Mouse (Mus musculus) neutrophil, adult 59 days (primary cell): ENCODE measurements around the gene Uap1l1. TPM values are rescaled to one million over a fixed set of nuclear protein-coding genes. Genes with fewer than 3 reads are reported as not detected.

Experiments used
- total RNA-seq, 2 experiments: library from RNA; stranded (reverse); gene quantifications; 1 replicate in 1 of 2; 2 replicates in 1 of 2; pipeline ENCODE4 v1.2.4; 2023

Gene Uap1l1
- 10 to 100 TPM; 30.5 to 36.8 TPM for total RNA-seq

GRCm38 (mm10) chr2:25365091-25365761 lies at the start of gene Uap1l1:
Gene Uap1l1, minus strand, starts transcription at chr2:25365682.

GRCm38 (mm10) chr2:25399051-25399450 lies 33.6 kb upstream of the Uap1l1 start, which contains the start of gene Npdc1:
Gene Npdc1, plus strand, starts transcription at chr2:25399351.

GRCm38 (mm10) chr2:25395721-25396596 lies 30.5 kb upstream of the Uap1l1 start, which contains the start of gene Entpd2:
Gene Entpd2, plus strand, starts transcription at chr2:25395874.

GRCm38 (mm10) chr2:25371764-25372643 lies 6.5 kb upstream of the Uap1l1 start, which contains the start of gene Sapcd2:
Gene Sapcd2, plus strand, starts transcription at chr2:25372321.

GRCm38 (mm10) chr2:25356208-25357079 lies 9.0 kb downstream of the Uap1l1 start, which contains the start of gene Dpp7:
Gene Dpp7, minus strand, starts transcription at chr2:25356359.

GRCm38 (mm10) chr2:25332286-25333160 lies 33.0 kb downstream of the Uap1l1 start, which contains the start of gene Man1b1:
Gene Man1b1, plus strand, starts transcription at chr2:25332338.

GRCm38 (mm10) chr2:25318971-25319773 lies 46.3 kb downstream of the Uap1l1 start, which contains the start of gene Grin1:
Gene Grin1, minus strand, starts transcription at chr2:25319187.

Other genes starting within 250 kb of the Uap1l1 start
- gene Nrarp, start 184.9 kb downstream of the Uap1l1 start, total RNA-seq, result under 1 TPM; 0.57 to 0.73 TPM
- gene Tor4a, start 168.8 kb downstream of the Uap1l1 start, total RNA-seq, result 10 to 100 TPM; 39.0 to 42.5 TPM
- gene Nelfb, start 154.2 kb downstream of the Uap1l1 start, total RNA-seq, result 10 to 100 TPM; 46.2 to 55.8 TPM
- gene Stpg3, start 151.0 kb downstream of the Uap1l1 start, total RNA-seq, result under 1 TPM; 0.29 to 0.40 TPM
- gene Fam166a, start 146.9 kb downstream of the Uap1l1 start, total RNA-seq, result not detected
- 100 to 1,000 TPM; 254 to 279 TPM for gene Tubb4b, start 141.0 kb downstream of the Uap1l1 start, total RNA-seq
- not detected for gene Slc34a3, start 131.3 kb downstream of the Uap1l1 start, total RNA-seq
- not detected for gene Rnf224, start 128.9 kb downstream of the Uap1l1 start, total RNA-seq
- under 1 TPM in 1 of 2 experiments, not detected in 1; 0.29 TPM for gene Rnf208, start 123.4 kb downstream of the Uap1l1 start, total RNA-seq
- not detected for gene Cysrt1, start 123.2 kb downstream of the Uap1l1 start, total RNA-seq
- gene AL732309.1, start 118.8 kb downstream of the Uap1l1 start, total RNA-seq, result 1 to 10 TPM in 1 of 2 experiments, under 1 TPM in 1; 0.53 to 3.2 TPM
- gene Tmem203, start 110.2 kb downstream of the Uap1l1 start, total RNA-seq, result 10 to 100 TPM; 17.8 to 19.1 TPM
- 10 to 100 TPM; 12.7 to 14.6 TPM for gene Tprn, start 103.1 kb downstream of the Uap1l1 start, total RNA-seq
- gene Ssna1, start 93.2 kb downstream of the Uap1l1 start, total RNA-seq, result 10 to 100 TPM; 60.4 to 61.5 TPM
- 10 to 100 TPM; 79.1 to 82.3 TPM for gene Anapc2, start 93.2 kb downstream of the Uap1l1 start, total RNA-seq
- gene Tmem210, start 77.5 kb downstream of the Uap1l1 start, total RNA-seq, result not detected
- gene Lrrc26, start 75.8 kb downstream of the Uap1l1 start, total RNA-seq, result not detected
- gene Grin1, start 46.5 kb downstream of the Uap1l1 start, total RNA-seq, result not detected
- 10 to 100 TPM; 39.8 to 46.7 TPM for gene Man1b1, start 33.3 kb downstream of the Uap1l1 start, total RNA-seq
- 10 to 100 TPM; 11.1 to 21.8 TPM for gene Dpp7, start 9.3 kb downstream of the Uap1l1 start, total RNA-seq
- gene Sapcd2, start 6.6 kb upstream of the Uap1l1 start, total RNA-seq, result 10 to 100 TPM in 1 of 2 experiments, 1 to 10 TPM in 1; 9.1 to 11.3 TPM
- not detected for gene Entpd2, start 30.2 kb upstream of the Uap1l1 start, total RNA-seq
- not detected for gene Npdc1, start 33.7 kb upstream of the Uap1l1 start, total RNA-seq
- gene Fut7, start 57.6 kb upstream of the Uap1l1 start, total RNA-seq, result 10 to 100 TPM; 16.2 to 20.1 TPM
- 10 to 100 TPM; 17.7 to 22.9 TPM for gene Abca2, start 63.0 kb upstream of the Uap1l1 start, total RNA-seq
- not detected for gene Clic3, start 91.2 kb upstream of the Uap1l1 start, total RNA-seq
- 10 to 100 TPM; 44.7 to 53.4 TPM for gene Paxx, start 95.4 kb upstream of the Uap1l1 start, total RNA-seq
- gene Ptgds, start 104.4 kb upstream of the Uap1l1 start, total RNA-seq, result not detected
- not detected for gene Lcn12, start 128.2 kb upstream of the Uap1l1 start, total RNA-seq
- 10 to 100 TPM; 26.8 to 28.7 TPM for gene Fbxw5, start 135.1 kb upstream of the Uap1l1 start, total RNA-seq
- gene C8g, start 136.0 kb upstream of the Uap1l1 start, total RNA-seq, result under 1 TPM; 0.44 to 0.64 TPM
- 10 to 100 TPM; 21.6 to 24.3 TPM for gene Traf2, start 181.3 kb upstream of the Uap1l1 start, total RNA-seq
- 10 to 100 TPM; 87.5 to 92.7 TPM for gene Edf1, start 192.2 kb upstream of the Uap1l1 start, total RNA-seq
- under 1 TPM; 0.42 to 0.62 TPM for gene Mamdc4, start 209.2 kb upstream of the Uap1l1 start, total RNA-seq
- gene Phpt1, start 209.5 kb upstream of the Uap1l1 start, total RNA-seq, result 1 to 10 TPM; 4.7 to 5.8 TPM
- gene Ajm1, start 216.1 kb upstream of the Uap1l1 start, total RNA-seq, result not detected
- 10 to 100 TPM; 28.3 to 46.4 TPM for gene Rabl6, start 242.8 kb upstream of the Uap1l1 start, total RNA-seq